Mouse (Mus musculus): ENCODE measurements around the gene Arhgap18. TPM values are rescaled to one million over a fixed set of nuclear protein-coding genes. Genes with fewer than 3 reads are reported as not detected.

Arhgap18 gene
- 1 to 10 TPM; 6.7 to 7.2 TPM for total RNA-seq (2021)

DNA sequence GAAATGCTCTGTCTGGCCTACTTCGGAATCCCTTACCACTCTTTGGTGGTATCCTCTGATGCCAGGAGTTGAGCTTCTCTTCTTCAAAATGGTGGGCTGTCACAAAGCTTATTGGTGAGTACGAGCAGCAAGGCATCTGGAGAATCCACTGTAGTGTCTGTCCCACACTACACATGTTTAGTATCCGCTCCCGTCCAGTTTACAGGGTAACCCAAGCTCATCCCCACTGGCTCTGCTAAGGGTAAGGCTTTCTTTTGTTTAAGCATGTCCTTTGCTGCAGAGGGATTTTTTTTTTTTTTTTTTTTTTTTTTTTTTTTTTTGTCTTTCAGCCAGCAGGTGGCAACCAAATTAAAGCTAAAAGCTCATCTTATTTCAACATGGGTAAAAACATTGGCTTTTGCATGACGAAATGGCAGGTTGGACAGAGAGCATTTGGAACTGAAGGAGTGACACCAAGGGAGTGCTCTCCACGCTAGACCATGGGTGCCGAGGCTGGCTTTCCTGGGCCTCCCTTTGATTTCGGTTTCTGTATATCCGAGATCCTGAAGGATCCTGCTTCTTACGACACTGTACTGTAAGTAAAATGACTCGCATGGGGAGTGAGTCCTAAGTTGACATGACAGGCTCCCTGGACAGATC lies at the start of gene Arhgap18:
Arhgap18 (plus strand) TSS at position 493 of the 639 bp plus-strand sequence.
- DNase-seq, result no peak

DNA sequence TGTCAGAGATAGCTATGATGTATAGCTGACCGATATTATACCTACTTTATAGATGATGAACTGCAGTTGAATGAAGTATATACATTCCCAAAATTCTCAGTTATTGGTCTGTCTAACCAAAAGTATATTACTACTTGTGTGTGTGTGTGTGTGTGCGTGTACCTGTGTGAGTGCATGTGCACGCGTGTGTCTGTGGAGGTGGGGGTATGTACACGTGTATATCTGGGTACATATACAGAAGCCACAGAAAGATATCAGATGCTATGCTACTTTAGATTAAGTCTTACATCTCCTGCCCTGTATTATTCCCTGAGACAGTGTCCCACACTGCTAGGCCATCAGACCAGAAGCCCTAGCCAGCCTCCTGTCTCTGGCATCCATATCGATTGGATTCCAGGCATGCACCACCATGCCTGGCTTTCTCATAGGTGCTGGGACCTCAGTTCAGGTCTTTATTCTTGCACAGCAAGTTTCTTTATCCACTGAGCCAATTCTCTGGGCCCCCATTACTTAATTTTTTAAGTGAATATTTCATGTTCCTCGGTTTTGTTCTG lies 42.7 kb upstream of the Arhgap18 start:
- no peak for DNase-seq

DNA sequence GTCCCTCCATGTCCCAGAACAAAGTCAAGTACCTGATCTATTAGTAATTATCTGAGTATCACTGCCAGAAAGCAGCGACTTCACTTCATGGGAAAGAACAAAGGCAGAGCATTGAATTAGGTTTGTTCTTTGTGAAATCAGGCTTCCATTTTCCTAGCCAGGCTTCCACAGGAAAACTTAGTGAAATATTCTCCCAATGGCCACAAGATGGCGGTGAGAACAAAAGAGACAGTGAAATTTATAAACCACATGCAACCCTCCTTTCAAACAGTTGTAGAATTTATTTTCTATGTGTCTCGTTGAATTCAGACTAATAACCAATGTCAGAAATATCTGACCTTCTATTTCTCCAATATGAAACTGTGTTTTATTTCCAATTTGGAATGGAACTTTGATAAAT lies 42.2 kb upstream of the Arhgap18 start:
- peak; percentile 15 for DNase-seq

DNA sequence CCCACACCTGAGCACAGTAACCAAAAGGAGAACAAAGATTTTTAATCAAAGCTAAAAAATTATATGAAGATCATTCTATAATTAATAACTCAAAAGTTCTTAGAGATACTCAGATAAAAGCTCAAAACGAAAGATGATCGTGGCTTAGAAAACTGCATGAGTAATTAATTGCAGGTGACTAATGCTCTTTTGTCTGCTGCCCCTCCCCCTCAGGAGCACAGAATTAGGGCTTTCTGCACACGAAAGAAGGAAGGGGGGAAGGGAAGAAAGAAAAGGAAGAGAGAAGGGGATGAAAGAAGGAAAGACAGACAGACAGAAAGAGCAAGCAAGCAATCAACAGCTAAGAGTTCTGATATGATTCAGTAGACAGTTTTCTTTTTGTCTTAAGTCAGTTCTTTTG lies 39.2 kb upstream of the Arhgap18 start:
- no peak for DNase-seq

DNA sequence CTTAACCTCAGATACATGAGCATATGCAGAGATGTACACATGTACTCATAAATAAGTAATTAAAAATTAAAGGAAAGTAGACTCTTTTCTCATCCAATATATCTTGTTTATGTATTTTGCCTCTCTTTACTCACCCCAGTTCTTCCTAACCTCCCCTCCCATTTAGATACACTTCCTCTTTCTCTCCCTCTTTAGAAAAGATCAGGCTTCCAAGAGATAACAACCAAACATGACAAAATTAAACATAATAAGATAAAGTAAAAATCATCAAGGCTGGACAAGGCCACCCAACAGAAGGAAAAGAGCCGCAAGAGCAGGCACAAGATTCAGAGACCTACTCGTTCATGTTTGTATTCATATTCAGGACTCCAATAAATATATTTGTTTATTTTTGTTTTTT lies 28.5 kb upstream of the Arhgap18 start:
- DNase-seq, result no peak

DNA sequence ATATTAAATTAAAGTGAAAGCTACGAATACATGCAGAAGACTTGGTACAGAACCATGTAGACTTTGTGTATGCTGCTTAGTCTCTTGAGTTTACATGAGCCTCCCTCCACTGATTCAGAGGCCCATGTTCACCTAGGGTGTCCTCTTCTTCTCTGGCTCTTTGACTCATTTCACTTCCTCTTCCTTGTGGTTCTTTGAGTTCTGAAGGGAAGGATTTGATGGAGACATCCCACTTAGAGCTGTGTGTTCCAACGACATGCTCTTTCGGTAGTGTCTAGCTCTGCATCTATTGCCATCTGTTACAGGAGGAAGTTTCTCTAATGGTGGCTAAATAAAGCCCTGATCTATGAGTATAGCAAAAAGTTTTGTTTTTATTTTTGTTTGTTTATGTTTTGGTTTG lies 28.0 kb upstream of the Arhgap18 start:
- no peak for DNase-seq

DNA sequence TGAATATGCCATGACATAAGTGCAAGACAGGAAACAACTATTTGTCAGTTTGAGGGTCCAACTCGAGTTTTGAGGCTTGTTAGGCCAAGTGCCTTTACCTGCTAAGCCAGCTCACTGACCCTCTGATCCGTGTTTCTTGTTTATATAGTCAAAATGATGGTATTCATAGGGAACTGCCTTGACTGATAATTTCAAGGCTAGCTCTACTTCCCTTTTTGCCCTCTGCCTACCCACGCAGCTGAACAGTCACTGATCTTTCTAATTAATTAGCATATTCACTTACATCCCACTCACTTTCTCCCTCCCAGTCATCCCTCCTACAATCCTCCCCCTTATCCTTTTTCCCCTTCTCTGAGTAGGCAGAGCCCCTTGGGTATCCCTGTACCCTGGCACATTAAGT lies 2.4 kb upstream of the Arhgap18 start:
- no peak for DNase-seq

DNA sequence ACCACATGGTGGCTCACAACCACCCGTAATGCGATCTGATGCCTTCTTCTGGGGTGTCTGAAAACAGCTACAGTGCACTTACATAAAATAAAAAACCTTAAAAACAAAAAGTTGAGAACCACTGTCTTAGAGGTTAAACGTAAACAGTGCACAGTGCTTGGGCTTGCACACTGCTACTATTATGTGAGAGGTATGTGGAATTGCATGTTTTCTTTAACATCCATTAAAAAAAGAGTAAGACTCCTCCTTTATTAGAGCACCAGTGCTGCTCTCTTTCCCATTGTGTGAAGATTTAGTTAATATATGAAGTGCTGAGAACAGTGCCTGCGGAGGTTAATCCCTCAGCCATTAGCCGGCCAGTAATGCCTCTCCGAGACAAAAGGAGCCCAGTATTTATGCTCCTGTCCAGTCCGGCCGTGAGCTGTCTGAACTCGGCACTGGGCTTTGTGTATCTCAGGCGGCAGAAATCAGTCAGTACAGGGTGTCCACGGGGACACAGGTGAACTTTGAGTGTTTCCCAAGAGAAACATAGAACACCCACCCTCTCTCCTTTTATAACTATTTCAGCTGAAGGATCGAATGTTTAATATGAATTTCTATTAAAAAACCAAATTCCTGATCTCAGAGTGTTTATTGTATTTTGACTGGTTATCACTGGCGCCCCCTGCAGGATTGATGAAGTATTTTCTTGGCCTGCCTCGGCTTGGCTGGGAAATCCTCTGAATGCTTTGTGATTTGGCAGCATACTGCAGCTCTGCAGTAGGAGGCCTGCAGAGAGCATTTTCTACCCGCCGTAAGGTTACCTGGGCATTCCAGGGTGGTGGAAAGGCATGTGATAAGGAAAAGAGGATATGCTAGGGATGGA lies 925 bp upstream of the Arhgap18 start:
- DNase-seq, result peak; percentile 59 to 63

DNA sequence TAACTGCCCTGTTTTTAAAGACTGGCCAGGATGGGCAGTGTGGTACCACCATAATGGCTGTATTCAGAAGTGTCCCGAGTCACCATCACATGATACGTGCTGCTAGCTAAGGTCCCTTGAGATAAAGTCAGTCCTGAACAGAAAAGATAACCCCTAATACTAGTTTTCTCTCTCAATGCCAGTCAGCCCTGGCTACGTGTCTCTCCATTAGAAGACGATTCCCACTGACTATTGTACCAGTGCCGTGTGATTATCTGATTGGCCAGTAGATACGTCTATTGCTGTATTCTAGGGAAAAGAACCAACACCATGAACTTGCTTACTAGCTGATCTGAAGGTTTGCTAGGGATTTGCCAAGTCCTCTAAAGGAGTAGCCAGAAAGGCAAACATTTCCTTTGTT lies 785 bp downstream of the Arhgap18 start:
- no peak for DNase-seq

DNA sequence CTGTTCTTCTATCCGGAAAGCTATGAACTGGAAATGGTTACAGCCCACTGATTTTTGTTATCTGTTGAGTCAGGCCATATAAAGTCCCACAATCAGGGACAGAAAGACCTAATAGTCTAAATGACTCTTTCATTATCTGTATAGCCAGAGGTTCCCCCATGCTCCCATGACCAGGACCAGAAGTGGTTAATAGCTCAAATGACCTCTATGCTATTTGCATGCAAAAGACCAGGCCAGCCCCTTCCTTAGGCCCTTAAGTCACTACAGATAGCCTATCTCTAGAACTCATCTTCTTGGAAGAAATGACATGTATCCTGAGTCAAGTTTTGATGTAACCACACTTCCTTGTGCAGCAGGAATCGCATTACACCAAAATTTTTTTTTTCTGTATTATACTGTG lies 4.0 kb downstream of the Arhgap18 start:
- DNase-seq, result no peak

DNA sequence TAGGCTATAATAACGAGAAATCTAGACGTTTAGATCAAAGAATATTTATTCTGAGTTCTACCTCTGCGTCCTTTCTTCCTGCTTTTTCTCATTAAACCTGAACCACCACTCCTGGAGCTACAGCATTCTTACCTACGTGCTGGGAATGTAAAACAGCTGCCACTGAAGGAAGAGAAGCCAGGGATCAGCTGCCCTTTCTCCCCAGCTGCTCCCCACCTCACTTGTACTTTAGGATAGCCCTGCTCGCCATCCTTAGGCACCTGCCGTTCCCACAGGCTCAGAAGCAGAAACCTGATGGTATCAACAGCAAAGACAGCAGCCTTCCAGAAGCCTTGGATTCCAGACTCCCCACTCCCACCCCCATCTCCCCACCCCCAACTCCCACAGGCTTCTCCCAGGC lies 6.2 kb downstream of the Arhgap18 start:
- DNase-seq, result no peak

DNA sequence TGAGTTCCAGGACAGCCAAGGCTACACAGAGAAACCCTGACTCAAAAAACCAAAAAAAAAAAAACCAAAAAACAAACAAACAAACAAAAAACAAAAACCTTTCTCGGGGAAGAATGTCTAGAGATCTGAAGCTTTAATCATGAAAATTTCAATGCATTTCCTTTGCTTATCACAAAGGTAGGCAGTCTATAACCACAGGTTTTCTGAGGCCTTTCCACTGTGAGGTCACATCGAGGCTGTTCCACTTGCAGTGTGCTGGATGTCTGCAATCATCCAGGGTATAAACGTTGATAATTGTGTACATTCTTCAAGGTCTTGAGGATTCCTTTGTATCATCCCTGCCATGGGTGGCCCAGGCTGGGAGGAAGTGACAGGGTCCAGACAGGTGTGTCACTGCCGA lies 7.9 kb downstream of the Arhgap18 start:
- DNase-seq, result no peak

DNA sequence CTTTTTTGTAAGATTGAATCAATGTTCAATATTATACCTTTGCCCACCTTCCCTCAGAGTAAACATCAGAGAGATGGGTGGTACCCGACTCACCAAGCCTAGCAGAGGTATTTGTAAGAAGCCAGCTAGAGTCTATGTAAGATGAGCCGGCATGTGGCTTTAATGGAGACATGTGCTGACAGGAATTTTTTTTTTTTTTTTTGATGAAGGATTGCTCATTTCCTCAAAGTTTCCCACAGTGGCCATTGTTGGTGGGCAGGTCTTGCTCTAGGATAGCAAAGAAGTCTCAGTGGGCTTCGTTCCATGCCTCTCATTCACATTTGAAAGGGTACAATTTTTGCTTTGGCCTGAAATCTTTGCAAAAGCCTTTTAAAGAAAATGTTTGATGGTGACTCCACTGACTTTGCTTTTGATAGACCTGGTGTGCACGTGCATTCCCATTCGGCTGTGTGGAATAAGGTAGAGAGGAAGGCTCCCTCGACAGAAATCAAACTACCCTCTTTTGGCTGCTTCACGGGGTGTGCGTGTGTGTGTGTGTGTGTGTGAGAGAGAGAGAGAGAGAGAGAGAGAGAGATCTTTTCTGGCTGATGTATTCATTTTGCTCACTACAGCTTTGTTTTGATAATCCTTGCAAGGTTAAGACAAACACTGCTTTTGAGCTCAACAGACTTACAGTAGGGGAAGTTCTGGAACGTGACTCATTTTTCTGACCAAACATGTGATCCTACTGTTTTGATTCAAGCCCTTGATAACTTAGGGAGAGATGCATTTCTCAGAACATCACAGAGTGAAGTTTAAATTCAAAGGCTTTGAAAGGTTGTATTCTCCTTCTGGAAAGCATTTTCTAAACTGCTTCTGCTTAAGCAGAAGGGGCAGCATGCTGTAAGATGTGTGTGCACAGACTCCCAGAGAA lies 9.0 kb downstream of the Arhgap18 start:
- no peak for DNase-seq

DNA sequence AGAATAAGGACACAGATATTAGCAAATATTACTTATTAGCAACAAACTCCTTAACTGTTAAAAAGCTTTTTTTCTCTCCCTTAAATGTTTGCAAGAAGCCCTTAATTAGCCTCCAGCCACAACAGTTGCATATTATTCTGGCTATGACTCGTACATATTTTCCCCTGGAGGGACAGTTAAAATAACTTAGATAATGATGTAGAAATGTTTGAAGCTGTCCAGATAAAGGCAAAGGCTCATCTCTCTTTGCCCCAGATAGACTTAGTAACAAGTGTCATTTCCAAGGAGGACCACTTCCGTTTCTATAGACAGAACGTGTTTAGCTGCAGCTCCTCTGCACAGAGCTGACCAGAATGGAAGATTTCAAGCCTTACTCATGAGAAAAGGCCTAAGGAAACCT lies 14.0 kb downstream of the Arhgap18 start:
- no peak for DNase-seq

DNA sequence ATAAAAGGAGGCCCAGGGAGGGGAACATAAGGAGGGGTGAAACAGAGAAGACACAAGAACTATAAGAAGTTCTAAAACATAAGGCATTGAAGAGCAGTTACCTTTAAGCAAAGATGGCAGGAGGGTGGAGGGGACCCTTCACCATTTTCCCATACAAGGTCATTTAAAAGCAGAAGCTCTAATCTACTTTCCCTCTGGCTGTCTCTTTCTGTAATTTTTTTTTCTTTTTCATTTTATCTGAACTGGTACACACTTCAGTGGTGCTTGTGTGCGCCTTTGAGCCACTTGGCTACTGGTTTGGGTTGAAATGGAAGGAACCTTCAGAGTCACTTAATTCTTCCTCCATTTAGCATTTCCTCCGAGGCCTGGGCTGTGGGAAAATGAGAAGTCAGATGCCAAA lies 15.7 kb downstream of the Arhgap18 start:
- DNase-seq, result no peak

DNA sequence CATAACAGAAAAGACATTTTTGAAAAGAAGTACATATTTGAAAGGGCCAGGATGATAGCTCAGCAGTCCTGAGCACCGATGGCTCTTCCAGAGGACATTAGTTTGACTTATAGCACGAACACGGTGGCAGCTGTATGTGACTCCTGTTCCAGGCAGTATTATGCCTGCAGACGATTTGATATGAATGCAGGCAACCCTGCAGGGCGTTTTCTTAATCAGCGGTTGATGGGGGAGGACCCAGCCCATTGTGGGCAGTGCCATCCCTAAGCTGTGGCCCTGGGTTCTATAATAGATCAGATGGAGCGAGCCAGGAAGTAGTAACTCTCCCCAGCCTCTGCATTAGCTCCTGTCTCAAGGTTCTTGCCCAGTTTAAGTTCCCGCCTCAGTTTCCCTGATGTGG lies 16.8 kb downstream of the Arhgap18 start:
- no peak for DNase-seq

DNA sequence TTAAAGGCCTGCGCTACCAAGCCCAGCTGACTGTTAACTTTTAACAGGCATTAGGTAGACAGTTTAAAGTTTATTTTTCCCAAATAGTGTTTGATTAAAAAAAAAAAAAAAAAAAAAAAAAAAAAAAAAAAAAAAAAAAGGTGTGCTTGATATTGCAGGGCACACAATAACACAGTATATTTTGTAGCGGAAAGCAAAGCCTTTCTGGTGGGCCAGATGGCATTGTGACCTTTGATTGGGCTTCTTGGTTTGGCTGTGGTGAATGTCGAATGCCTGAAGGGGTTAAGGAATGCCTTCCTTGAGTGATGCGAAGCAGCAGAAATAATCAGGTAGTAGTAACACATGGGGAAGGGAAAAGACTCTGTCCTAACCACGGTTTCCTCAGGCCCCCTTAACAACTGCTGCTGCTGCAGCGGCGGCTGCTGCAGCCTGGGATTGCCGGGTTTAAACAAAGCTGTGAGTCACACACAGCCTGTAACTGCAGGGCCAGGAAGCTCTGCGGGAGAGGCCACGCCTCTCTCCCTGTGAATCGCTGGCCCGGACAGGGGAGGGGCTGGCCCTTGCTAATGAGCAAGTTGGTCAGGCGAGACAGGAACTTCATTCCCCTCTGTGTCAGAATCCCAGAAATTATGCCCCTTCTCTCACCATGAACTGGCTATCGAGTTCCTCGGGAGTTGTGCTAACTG lies 18.9 kb downstream of the Arhgap18 start:
- DNase-seq, result peak; percentile 44 to 52

DNA sequence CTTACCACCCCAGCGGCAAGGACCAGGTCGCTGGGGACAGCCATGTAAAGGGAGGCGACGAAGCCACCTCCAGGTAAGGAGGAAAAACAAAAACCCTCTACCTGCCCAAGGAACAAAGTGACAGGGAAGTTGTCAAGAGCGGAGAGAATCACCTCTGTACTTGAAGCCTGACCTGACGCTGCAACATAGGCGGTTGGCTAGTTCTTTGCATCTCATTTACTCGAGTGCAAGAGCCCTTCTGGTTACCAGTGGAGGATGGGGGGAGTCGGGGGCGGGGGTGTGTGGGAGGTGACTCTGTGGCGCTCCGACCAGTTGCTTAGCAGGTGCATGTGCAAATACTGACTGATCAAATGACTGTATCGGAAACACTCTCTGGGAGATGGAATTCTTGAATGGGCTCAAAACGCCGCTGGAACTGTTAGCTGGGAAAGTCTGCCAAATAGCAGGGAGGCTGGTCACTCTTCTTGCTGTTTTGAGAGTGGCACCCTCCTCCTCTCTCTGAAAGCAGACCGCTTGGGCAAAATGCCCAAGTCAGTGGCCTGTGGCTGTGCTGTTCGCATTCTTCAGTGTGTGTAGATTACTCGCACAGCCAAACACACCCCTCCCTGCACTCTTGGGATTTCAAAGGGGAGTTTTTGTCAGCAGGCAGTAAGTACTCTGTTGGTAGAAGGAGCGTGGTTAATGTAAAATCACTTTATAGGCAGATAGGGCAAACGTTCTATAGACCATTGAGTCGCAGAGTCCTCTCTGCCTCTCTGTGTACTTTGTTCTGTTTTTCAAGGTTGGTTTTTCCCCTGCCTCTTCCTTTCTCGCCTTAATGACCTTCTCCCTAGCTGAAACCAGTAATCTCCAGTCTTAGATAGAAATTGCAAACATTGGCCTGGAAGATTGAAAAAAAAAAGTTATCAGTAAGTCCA lies 19.7 kb downstream of the Arhgap18 start:
- DNase-seq, result peak; percentile 27 to 45

DNA sequence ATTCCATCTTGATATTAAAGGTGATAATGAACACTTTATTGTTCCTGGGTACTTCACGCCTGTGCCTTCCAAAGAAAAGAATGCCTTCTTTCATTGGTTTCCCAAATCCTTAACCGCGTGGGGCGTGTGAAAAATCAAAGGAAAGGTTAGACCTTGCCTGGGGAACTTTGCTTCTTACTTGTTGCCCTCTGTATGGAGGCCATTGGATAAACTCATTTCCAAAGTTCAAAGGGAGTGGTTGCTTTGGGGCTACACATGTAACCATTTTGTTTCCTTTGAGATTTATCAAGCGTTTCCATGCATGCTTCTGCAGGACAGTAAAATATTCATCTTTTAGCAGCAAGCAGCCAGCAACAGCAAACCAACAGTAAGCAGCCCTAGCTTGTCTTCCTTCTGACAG lies 20.3 kb downstream of the Arhgap18 start:
- DNase-seq, result no peak

DNA sequence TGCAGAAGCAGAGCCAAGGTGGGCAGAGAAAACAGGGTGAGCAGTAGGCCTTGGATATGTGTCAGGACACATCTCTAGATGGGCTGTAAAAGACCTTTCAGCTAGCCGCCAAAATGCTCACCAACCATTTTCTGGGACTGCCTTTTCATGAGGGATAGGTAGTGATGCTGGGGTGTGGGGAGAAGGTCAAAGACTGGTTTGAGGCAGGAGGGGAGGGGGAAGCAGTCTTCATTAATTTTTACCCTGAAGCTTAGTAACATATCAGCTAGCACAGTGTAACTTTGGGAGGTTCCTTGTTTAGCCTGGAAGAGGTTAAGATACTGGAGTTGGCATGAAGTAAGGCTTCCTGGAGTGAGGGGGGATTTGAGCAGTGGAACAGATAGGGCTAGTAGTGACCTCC lies 21.0 kb downstream of the Arhgap18 start:
- DNase-seq, result no peak

DNA sequence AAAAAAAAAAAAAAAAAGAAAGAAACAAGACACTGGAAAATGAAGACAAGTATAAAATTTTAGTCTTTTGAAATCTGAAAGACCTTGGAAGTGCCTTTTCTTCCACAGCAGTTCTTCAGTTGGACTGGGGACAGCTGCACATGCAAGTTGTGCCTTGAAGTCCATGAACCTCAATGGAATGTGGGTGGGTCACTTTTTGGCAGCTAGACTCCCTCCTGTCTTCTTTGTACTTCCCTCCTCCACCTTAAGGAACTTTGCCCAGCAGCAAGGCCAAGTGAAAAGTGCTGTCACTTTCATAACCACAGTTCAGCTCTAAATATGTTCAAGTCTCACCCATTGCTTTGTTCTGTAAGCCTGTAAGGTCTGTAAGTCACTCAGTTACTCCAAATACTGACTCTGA lies 23.2 kb downstream of the Arhgap18 start:
- DNase-seq, result no peak
